Comparison of ENCODE assay signal across 10 mouse cellular contexts in genomic region chr16:31433466-31434110, GRCm38 (mm10). TPM values are rescaled to one million over a fixed set of nuclear protein-coding genes. Genes with fewer than 3 reads are reported as not detected.
DNase-seq lines count a peak whose midpoint lies in the region; ATAC-seq and TF ChIP-seq lines count a peak whose summit lies in the region.
"Had no signal": no experiment of that assay in that cellular context is flagged by ENCODE, and none has a peak within 500 bp of the region (broad histone marks: within the 10 kb centered on the region; RNA-seq: fewer than 3 reads in every experiment).

No protein-coding gene starts in this region.

- no peak overlapping the region for H3K4me2 ChIP-seq in hindbrain, embryonic 16.5 days (ENCODE audit: low read length)
- no peak overlapping the region for H3K4me2 ChIP-seq in neural tube, embryonic 13.5 days
- no peak overlapping the region for H3K4me2 ChIP-seq in forebrain, postnatal 0 days (ENCODE audit: low read depth)
- H3K4me2 ChIP-seq in stomach, embryonic 16.5 days (ENCODE audit: low read depth, low read length) = no peak overlapping the region
- H3K4me2 ChIP-seq: heart, embryonic 13.5 days had no signal

- TF ChIP-seq CTCF in forebrain, postnatal 0 days (IDR thresholded peaks at IDR 0.05; ENCODE audit: low read depth) = no peak

- peaks cover 16% of the 10 kb centered on the region for H3K4me1 ChIP-seq in hindbrain, embryonic 16.5 days (ENCODE audit: control insufficient read depth, insufficient read depth, low read depth, low read length)
- peaks cover 34% of the 10 kb centered on the region for H3K4me1 ChIP-seq in hindbrain, embryonic 10.5 days (replicated peaks)
- H3K4me1 ChIP-seq in neural tube, embryonic 13.5 days (replicated peaks) = peaks cover 48% of the 10 kb centered on the region
- 0 out of 2 replicates have a peak, but pooled peaks cover 6% of the 10 kb centered on the region for H3K4me1 ChIP-seq in forebrain, postnatal 0 days (ENCODE audit: insufficient read depth)
- peaks cover 17% of the 10 kb centered on the region for H3K4me1 ChIP-seq in stomach, embryonic 16.5 days (ENCODE audit: control insufficient read depth, insufficient read depth, low read length)

- H3K27ac ChIP-seq in hindbrain, embryonic 16.5 days (ENCODE audit: low read depth, low read length) = peak overlapping the region; percentile 65; the same call in 1 of the 2 replicates
- H3K27ac ChIP-seq in hindbrain, embryonic 10.5 days = no peak overlapping the region
- H3K27ac ChIP-seq in neural tube, embryonic 13.5 days (replicated peaks) = 0 out of 2 replicates have a peak overlapping the region, but pooled peaks have one; percentile 28
- H3K27ac ChIP-seq in forebrain, postnatal 0 days (ENCODE audit: low read depth, low read length) = no peak overlapping the region
- H3K27ac ChIP-seq in stomach, embryonic 16.5 days (ENCODE audit: low read length) = peak overlapping the region; percentile 47; the same call in 1 of the 2 replicates
- H3K27ac ChIP-seq: heart, embryonic 13.5 days; kidney, postnatal 0 days had no signal

- 0 out of 2 replicates have a peak, but pooled peaks cover 3% of the 10 kb centered on the region for H3K36me3 ChIP-seq in hindbrain, embryonic 16.5 days (ENCODE audit: control insufficient read depth, insufficient read depth, low read length)
- H3K36me3 ChIP-seq in hindbrain, embryonic 10.5 days = 0 out of 2 replicates have a peak, but pooled peaks cover 3% of the 10 kb centered on the region
- H3K36me3 ChIP-seq in neural tube, embryonic 13.5 days = peaks cover 10% of the 10 kb centered on the region
- peaks cover 6% of the 10 kb centered on the region for H3K36me3 ChIP-seq in forebrain, postnatal 0 days (ENCODE audit: insufficient read depth)
- peaks cover 2% of the 10 kb centered on the region; the same call in 1 of the 2 replicates for H3K36me3 ChIP-seq in stomach, embryonic 16.5 days (ENCODE audit: control insufficient read depth, insufficient read depth, low read length)
- H3K36me3 ChIP-seq: heart, embryonic 13.5 days had no signal

- no peak for DNase-seq in hindbrain, embryonic 10.5 days (ENCODE audit: low spot score)
- DNase-seq in neural tube, embryonic 10.5 days (ENCODE audit: extremely low spot score, low spot score) = no peak
- peak; percentile 13 for DNase-seq in forebrain, postnatal 0 days
- no peak for DNase-seq in adrenal gland, postnatal 4 days (ENCODE audit: low spot score in 2 of 2)
- DNase-seq: lung, postnatal 10 days had no signal

- no peaks in the 10 kb centered on the region for H3K27me3 ChIP-seq in hindbrain, embryonic 16.5 days (replicated peaks; ENCODE audit: control insufficient read depth, insufficient read depth, low read length)
- peaks cover 13% of the 10 kb centered on the region; the same call in 1 of the 2 replicates for H3K27me3 ChIP-seq in hindbrain, embryonic 10.5 days (ENCODE audit: insufficient read depth, poor library complexity, severe bottlenecking)
- no peaks in the 10 kb centered on the region for H3K27me3 ChIP-seq in neural tube, embryonic 13.5 days
- no peaks in the 10 kb centered on the region for H3K27me3 ChIP-seq in forebrain, postnatal 0 days (ENCODE audit: insufficient read depth, low read length)
- no peaks in the 10 kb centered on the region for H3K27me3 ChIP-seq in stomach, embryonic 16.5 days (ENCODE audit: control insufficient read depth, insufficient read depth, low read length)

- H3K4me3 ChIP-seq in hindbrain, embryonic 16.5 days (ENCODE audit: low read length) = no peak overlapping the region
- H3K4me3 ChIP-seq in hindbrain, embryonic 10.5 days = no peak overlapping the region
- no peak overlapping the region for H3K4me3 ChIP-seq in neural tube, embryonic 13.5 days
- H3K4me3 ChIP-seq in forebrain, postnatal 0 days (ENCODE audit: low read depth, low read length) = no peak overlapping the region
- H3K4me3 ChIP-seq in stomach, embryonic 16.5 days (replicated peaks; ENCODE audit: low read length) = no peak overlapping the region
- H3K4me3 ChIP-seq: heart, embryonic 13.5 days had no signal

- H3K9me3 ChIP-seq in hindbrain, embryonic 16.5 days (ENCODE audit: control insufficient read depth, low read length) = no peaks in the 10 kb centered on the region
- H3K9me3 ChIP-seq in hindbrain, embryonic 10.5 days = no peaks in the 10 kb centered on the region
- no peaks in the 10 kb centered on the region for H3K9me3 ChIP-seq in neural tube, embryonic 13.5 days
- no peaks in the 10 kb centered on the region for H3K9me3 ChIP-seq in forebrain, postnatal 0 days (ENCODE audit: low read length)
- H3K9me3 ChIP-seq in stomach, embryonic 16.5 days (replicated peaks; ENCODE audit: control insufficient read depth, low read length) = no peaks in the 10 kb centered on the region
- H3K9me3 ChIP-seq: heart, embryonic 13.5 days had no signal

- ATAC-seq in hindbrain, embryonic 16.5 days = no peak
- ATAC-seq in neural tube, embryonic 13.5 days (ENCODE audit: low read depth) = no peak
- ATAC-seq in forebrain, postnatal 0 days = no peak
- ATAC-seq in stomach, embryonic 16.5 days (ENCODE audit: insufficient read depth, low FRiP score) = no peak

- no peak overlapping the region for H3K9ac ChIP-seq in hindbrain, embryonic 16.5 days (ENCODE audit: low read depth, low read length)
- H3K9ac ChIP-seq in neural tube, embryonic 13.5 days = no peak overlapping the region
- H3K9ac ChIP-seq in forebrain, postnatal 0 days = no peak overlapping the region
- H3K9ac ChIP-seq in stomach, embryonic 16.5 days (ENCODE audit: low read length) = peak overlapping the region; percentile 36; the same call in 1 of the 2 replicates
- H3K9ac ChIP-seq: heart, embryonic 13.5 days had no signal

- WGBS in hindbrain, embryonic 16.5 days = 62% methylated on average over 12 of the region's 12 CpGs
- WGBS in hindbrain, embryonic 10.5 days = 78% methylated on average over 12 of the region's 12 CpGs
- WGBS in neural tube, embryonic 13.5 days = 69% methylated on average over 12 of the region's 12 CpGs
- 50% methylated on average over 12 of the region's 12 CpGs for WGBS in forebrain, postnatal 0 days
- WGBS in stomach, embryonic 16.5 days = 52% methylated on average over 12 of the region's 12 CpGs

RNA-seq across cellular contexts. Expression of gene Bdh1, which starts 11.5 kb away (rescaled TPM):
- polyA plus RNA-seq in hindbrain, embryonic 16.5 days (2015; fragmentation: Nextera tagmentation; extraction: Ambion mirVana) = 141 and 145 TPM in 2 replicates
- polyA plus RNA-seq in hindbrain, embryonic 10.5 days (2016; fragmentation: Nextera tagmentation; extraction: Ambion mirVana) = 14.0 and 28.8 TPM in 2 replicates
- polyA plus RNA-seq in neural tube, embryonic 13.5 days (2015; fragmentation: Nextera tagmentation; extraction: Ambion mirVana) = 88.5 and 93.4 TPM in 2 replicates
- 96.1 and 111 TPM in 2 replicates for total RNA-seq in forebrain, postnatal 0 days (2014; rRNA removed)
- 137 and 160 TPM in 2 replicates for polyA plus RNA-seq in forebrain, postnatal 0 days (2015; fragmentation: Nextera tagmentation; extraction: Ambion mirVana)
- 82.0 and 98.2 TPM in 2 replicates for polyA plus RNA-seq in stomach, embryonic 16.5 days (2015; fragmentation: Nextera tagmentation; extraction: Ambion mirVana)
- total RNA-seq in adrenal gland, postnatal 4 days (2021) = 10 to 100 TPM; 11.1 to 63.3 TPM

Comparison
In these comparisons a context has a peak if more than half of its experiments do, and no peak if none do; other contexts are left out.
1. H3K27ac ChIP-seq: peak in hindbrain, embryonic 16.5 days (single experiment), neural tube, embryonic 13.5 days (single experiment) and stomach, embryonic 16.5 days (single experiment); none in hindbrain, embryonic 10.5 days (single experiment) and forebrain, postnatal 0 days (single experiment).